Mouse (Mus musculus): ENCODE measurements around the gene Atp4a. TPM values are rescaled to one million over a fixed set of nuclear protein-coding genes. Genes with fewer than 3 reads are reported as not detected.

Gene Atp4a
- polyA plus RNA-seq (2012): 0.93 and 1.6 TPM in 2 replicates

GRCm38 (mm10) chr7:30711942-30712341, at the start of gene Atp4a:
Gene Atp4a, plus strand, starts transcription at chr7:30712209.

DNA sequence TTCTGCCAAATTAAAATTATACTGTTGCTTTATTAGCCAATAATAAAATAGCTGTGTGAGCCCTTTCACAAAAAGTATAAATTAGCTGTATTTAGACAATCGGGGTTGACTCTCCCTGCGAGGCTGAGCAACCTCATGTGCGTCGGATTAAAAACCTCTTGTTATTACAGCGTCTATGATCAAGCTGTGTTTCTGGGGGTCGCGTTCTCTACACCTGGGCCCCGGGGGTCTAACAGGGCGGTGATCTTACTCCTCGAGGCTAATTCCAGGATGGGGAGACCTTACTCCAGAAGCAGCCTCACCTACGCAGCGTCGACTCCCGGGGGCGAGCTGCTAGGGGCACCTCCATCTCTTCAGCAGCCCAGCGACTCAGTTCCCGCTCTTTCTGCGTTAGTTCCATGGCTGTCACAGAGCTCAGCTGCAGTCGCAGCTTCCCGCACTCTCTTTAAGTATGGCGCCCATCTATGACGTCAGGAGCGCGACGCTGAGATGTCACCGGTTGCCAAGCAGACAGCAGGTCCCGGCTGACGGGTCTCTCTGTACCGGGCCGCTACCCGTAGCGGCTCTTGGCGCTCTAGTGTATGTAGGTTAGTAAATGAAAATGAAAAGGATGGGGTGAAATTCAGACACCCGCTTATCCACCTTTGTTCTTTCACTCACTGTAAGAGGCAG, 47.3 kb upstream of the Atp4a start, which contains the start of gene Haus5:
Haus5 (minus strand) TSS at position 466 of the 672 bp plus-strand sequence.

GRCm38 (mm10) chr7:30671480-30671879, 40.5 kb upstream of the Atp4a start, which contains the start of gene Pmis2:
Gene Pmis2, minus strand, starts transcription at chr7:30671605.

GRCm38 (mm10) chr7:30698589-30698988, 13.4 kb upstream of the Atp4a start, which contains the start of gene 2200002J24Rik:
Gene 2200002J24Rik, plus strand, starts transcription at chr7:30698926.

GRCm38 (mm10) chr7:30729396-30730063, 17.5 kb downstream of the Atp4a start, which contains the start of gene Tmem147:
Gene Tmem147, minus strand, starts transcription at chr7:30729540.

DNA sequence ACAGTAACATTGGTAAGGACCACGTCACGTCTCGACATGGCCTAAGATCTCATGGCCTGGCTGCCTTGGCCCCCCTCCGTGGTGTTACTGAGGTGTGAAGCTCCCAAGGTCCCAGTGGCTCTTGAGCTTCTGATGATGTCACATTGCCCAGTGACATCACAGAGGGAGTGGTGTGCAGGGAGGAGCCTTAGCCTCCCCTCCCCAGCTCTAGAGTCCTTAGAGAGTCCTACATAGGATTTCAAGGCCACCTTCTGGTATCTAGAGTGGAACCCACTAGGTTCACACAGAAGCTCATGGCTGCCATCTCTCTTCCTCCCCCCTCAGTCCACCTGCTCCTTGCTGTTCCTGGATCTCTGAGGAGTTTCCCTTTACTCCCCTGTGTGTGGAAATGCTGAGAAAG, 31.6 kb downstream of the Atp4a start, which contains the start of gene Gapdhs:
Gapdhs (minus strand) TSS at position 65 of the 400 bp plus-strand sequence.

DNA sequence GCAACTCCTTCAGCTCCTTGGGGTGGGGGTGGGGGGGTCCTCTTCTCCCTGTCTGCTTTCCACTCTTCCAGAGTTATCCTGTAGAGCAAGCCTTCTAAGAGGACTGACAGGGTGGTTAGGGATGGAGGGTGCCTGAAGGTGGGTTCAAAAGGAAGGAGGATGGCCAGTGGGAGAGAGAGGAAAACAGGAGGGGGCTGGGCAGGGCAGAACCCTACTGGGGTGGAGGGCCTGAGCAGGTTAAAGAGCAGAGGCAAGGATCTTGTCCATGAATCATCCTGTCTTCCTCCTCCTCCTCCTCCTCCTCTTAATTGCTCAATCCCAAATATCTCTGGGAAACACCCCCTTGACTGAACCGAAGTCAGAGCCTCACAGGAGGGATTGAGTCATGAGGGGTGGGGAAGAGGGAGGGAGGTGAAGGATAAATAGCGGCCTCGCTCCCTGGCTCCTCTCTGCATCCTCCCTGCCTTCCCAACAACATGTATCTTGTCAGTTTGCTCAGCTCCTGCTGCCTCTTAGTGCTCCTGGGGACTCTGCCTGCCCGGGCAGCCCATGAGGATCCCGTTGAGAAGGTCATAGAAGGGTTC, 39.2 kb downstream of the Atp4a start, which contains the start of gene Sbsn:
Sbsn (plus strand) TSS at position 386 of the 584 bp plus-strand sequence.

DNA sequence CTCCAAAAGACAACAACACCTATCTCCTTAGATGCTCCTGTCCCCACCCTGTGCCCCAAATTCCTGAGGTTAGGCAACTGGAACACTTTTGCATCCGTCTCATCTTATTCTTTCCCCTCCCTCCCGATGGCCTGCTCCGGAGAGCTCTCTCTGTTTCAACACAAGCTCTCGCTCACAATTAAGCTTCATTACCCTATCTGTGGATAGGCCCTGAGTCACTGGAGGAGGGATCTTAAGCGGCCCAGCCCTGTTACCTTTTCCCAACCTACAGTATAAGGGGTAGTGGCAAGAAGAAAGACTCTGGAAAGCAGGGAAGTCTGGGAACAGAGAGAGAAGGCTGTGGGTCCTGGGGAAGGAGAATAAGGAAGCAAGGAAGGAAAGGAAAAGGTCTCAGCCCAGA, 51.4 kb downstream of the Atp4a start, which contains the start of gene Dmkn:
Dmkn (plus strand) TSS at position 301 of the 400 bp plus-strand sequence.

Other genes with a start within 250 kb of the Atp4a start
- gene Prodh2, start 218.6 kb upstream of the Atp4a start, polyA plus RNA-seq (2012): not detected in 2 replicates
- 74.2 and 104 TPM in 2 replicates for gene Arhgap33, start 177.1 kb upstream of the Atp4a start, polyA plus RNA-seq (2012)
- 6.5 and 7.0 TPM in 2 replicates for gene Hspb6, start 160.0 kb upstream of the Atp4a start, polyA plus RNA-seq (2012)
- gene Proser3, start 159.9 kb upstream of the Atp4a start, polyA plus RNA-seq (2012): 20.5 and 24.2 TPM in 2 replicates
- 64.1 and 77.3 TPM in 2 replicates for gene Lin37, start 152.4 kb upstream of the Atp4a start, polyA plus RNA-seq (2012)
- 86.2 and 92.8 TPM in 2 replicates for gene U2af1l4, start 148.9 kb upstream of the Atp4a start, polyA plus RNA-seq (2012)
- gene Gm49396, start 148.9 kb upstream of the Atp4a start, polyA plus RNA-seq (2012): 3.0 and 6.0 TPM in 2 replicates
- 48.5 and 51.9 TPM in 2 replicates for gene Psenen, start 148.6 kb upstream of the Atp4a start, polyA plus RNA-seq (2012)
- 8.8 and 9.3 TPM in 2 replicates for gene Igflr1, start 146.8 kb upstream of the Atp4a start, polyA plus RNA-seq (2012)
- gene Kmt2b, start 123.5 kb upstream of the Atp4a start, polyA plus RNA-seq (2012): 80.2 and 109 TPM in 2 replicates
- 0.64 TPM in 1 of 2 replicates, not detected in the other for gene Zbtb32, start 113.3 kb upstream of the Atp4a start, polyA plus RNA-seq (2012)
- 0.46 and 0.82 TPM in 2 replicates for gene Upk1a, start 99.4 kb upstream of the Atp4a start, polyA plus RNA-seq (2012)
- 70.6 and 81.6 TPM in 2 replicates for gene Cox6b1, start 86.1 kb upstream of the Atp4a start, polyA plus RNA-seq (2012)
- gene Etv2, start 76.4 kb upstream of the Atp4a start, polyA plus RNA-seq (2012): 0.23 and 0.25 TPM in 2 replicates
- gene Rbm42, start 61.9 kb upstream of the Atp4a start, polyA plus RNA-seq (2012): 287 and 309 TPM in 2 replicates
- 39.5 and 49.7 TPM in 2 replicates for gene Haus5, start 47.2 kb upstream of the Atp4a start, polyA plus RNA-seq (2012)
- not detected in 2 replicates for gene Pmis2, start 40.6 kb upstream of the Atp4a start, polyA plus RNA-seq (2012)
- gene 2200002J24Rik, start 13.3 kb upstream of the Atp4a start, polyA plus RNA-seq (2012): not detected in 2 replicates
- 48.5 and 64.1 TPM in 2 replicates for gene Tmem147, start 17.3 kb downstream of the Atp4a start, polyA plus RNA-seq (2012)
- gene Gapdhs, start 31.5 kb downstream of the Atp4a start, polyA plus RNA-seq (2012): not detected in 2 replicates
- 1.7 and 3.2 TPM in 2 replicates for gene Sbsn, start 39.3 kb downstream of the Atp4a start, polyA plus RNA-seq (2012)
- gene Dmkn, start 51.5 kb downstream of the Atp4a start, polyA plus RNA-seq (2012): 2.0 and 6.7 TPM in 2 replicates
- not detected in 2 replicates for gene Krtdap, start 75.7 kb downstream of the Atp4a start, polyA plus RNA-seq (2012)
- gene Ffar2, start 111.6 kb downstream of the Atp4a start, polyA plus RNA-seq (2012): 11.4 and 19.2 TPM in 2 replicates
- gene Ffar3, start 144.0 kb downstream of the Atp4a start, polyA plus RNA-seq (2012): not detected in 2 replicates
- 0.10 and 0.13 TPM in 2 replicates for gene Ffar1, start 149.4 kb downstream of the Atp4a start, polyA plus RNA-seq (2012)
- 5.0 and 5.4 TPM in 2 replicates for gene Cd22, start 168.1 kb downstream of the Atp4a start, polyA plus RNA-seq (2012)
- gene Mag, start 202.7 kb downstream of the Atp4a start, polyA plus RNA-seq (2012): 0.37 and 0.72 TPM in 2 replicates
- not detected in 2 replicates for gene Hamp2, start 212.5 kb downstream of the Atp4a start, polyA plus RNA-seq (2012)
- not detected in 2 replicates for gene Hamp, start 231.8 kb downstream of the Atp4a start, polyA plus RNA-seq (2012)
- gene Usf2, start 244.6 kb downstream of the Atp4a start, polyA plus RNA-seq (2012): 169 and 182 TPM in 2 replicates

All from megakaryocyte-erythroid progenitor cell, adult 5 weeks (primary cell).